In genomic region chr7:139550086-139550783, GRCm38 (mm10) we compare ENCODE assay signal across 20 mouse cellular contexts. TPM values are rescaled to one million over a fixed set of nuclear protein-coding genes. Genes with fewer than 3 reads are reported as not detected.
"Had no signal": no experiment of that assay in that cellular context is flagged by ENCODE, and none has a peak within 500 bp of the region (broad histone marks: within the 10 kb centered on the region; RNA-seq: fewer than 3 reads in every experiment).

No protein-coding gene starts in this region.

- ATAC-seq: midbrain, embryonic 13.5 days had no signal

- H3K27ac ChIP-seq: kidney, embryonic 15.5 days; left cerebral cortex, adult 2 months; liver, embryonic 13.5 days; midbrain, embryonic 13.5 days; neural tube, embryonic 12.5 days; neural tube, embryonic 15.5 days; stomach, embryonic 15.5 days had no signal

- H3K4me2 ChIP-seq: kidney, embryonic 15.5 days; liver, embryonic 13.5 days; midbrain, embryonic 13.5 days; neural tube, embryonic 12.5 days; neural tube, embryonic 15.5 days; stomach, embryonic 15.5 days had no signal

- H3K27me3 ChIP-seq: kidney, embryonic 15.5 days; liver, embryonic 13.5 days; stomach, embryonic 15.5 days had no signal

- H3K4me1 ChIP-seq: liver, embryonic 13.5 days; stomach, embryonic 15.5 days had no signal

- H3K9ac ChIP-seq: kidney, embryonic 15.5 days; liver, embryonic 13.5 days; midbrain, embryonic 13.5 days; neural tube, embryonic 12.5 days; neural tube, embryonic 15.5 days; stomach, embryonic 15.5 days had no signal

- H3K36me3 ChIP-seq: kidney, embryonic 15.5 days; liver, embryonic 13.5 days; midbrain, embryonic 13.5 days; neural tube, embryonic 12.5 days; neural tube, embryonic 15.5 days; stomach, embryonic 15.5 days had no signal

- DNase-seq: kidney, postnatal 10 days; kidney, postnatal 36 days; layer of hippocampus, postnatal 36 days; liver, embryonic 13.5 days; lung, adult 2 months; lung, postnatal 14 days; lung, postnatal 4 days; right cerebral cortex, adult 18-20 months; right cerebral cortex, postnatal 14 days; spleen, adult 18-20 months; thymus, postnatal 36 days had no signal

- H3K4me3 ChIP-seq: kidney, embryonic 15.5 days; left cerebral cortex, adult 2 months; liver, embryonic 13.5 days; midbrain, embryonic 13.5 days; neural tube, embryonic 12.5 days; neural tube, embryonic 15.5 days; stomach, embryonic 15.5 days had no signal

- H3K9me3 ChIP-seq: kidney, embryonic 15.5 days; liver, embryonic 13.5 days; midbrain, embryonic 13.5 days; neural tube, embryonic 12.5 days; neural tube, embryonic 15.5 days; stomach, embryonic 15.5 days had no signal

RNA-seq across cellular contexts. Expression of gene Nkx6-2, which starts 32.4 kb away (rescaled TPM):
- polyA plus RNA-seq: kidney, embryonic 15.5 days; limb, embryonic 11.5 days; liver, adult 2 months; liver, embryonic 16.5 days had no signal
